Mouse (Mus musculus): ENCODE measurements around the gene Sult6b2. TPM values are rescaled to one million over a fixed set of nuclear protein-coding genes. Genes with fewer than 3 reads are reported as not detected.

Gene Sult6b2
- polyA plus RNA-seq, 1 experiment from 2014 or later: 0.16 TPM

DNA sequence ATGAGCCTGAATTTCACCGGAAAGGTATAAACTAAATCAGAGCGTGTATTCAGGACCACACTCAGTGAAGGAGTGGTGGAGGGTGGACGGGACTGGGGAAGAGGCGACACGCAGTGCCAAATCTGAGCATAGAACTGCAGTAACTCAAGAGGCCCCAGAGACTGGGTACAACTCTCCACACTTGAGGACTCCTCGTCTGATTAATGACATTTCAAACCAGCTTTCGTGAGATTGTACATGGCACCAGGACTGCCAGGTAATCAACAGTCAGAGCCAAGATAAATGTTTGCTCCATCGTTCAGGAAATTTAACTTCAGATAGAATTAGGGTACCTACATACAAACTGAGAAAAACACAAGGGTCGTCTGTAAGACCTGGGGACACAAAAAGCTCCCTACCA is 33.0 kb upstream of the Sult6b2 start:
- no peaks in the 10 kb centered on the region for H3K27me3 ChIP-seq (ENCODE audit: control insufficient read depth, insufficient read depth, low read length)
- H3K4me3 ChIP-seq (ENCODE audit: low read length): no peak overlapping the region
- WGBS: 84% methylated on average over 9 of the region's 9 CpGs
- no peak overlapping the region for H3K27ac ChIP-seq (ENCODE audit: low read depth, low read length)
- H3K4me1 ChIP-seq (ENCODE audit: control insufficient read depth, insufficient read depth, low read length): no peaks in the 10 kb centered on the region
- H3K9me3 ChIP-seq (ENCODE audit: control insufficient read depth, low read length): no peaks in the 10 kb centered on the region
- H3K36me3 ChIP-seq (ENCODE audit: control insufficient read depth, insufficient read depth, low read length): no peaks in the 10 kb centered on the region
- H3K4me2 ChIP-seq (replicated peaks; ENCODE audit: low read depth, low read length): no peak overlapping the region
- no peak overlapping the region for H3K9ac ChIP-seq (ENCODE audit: low read depth, low read length)
- ATAC-seq (ENCODE audit: low FRiP score, low TSS enrichment): no peak

DNA sequence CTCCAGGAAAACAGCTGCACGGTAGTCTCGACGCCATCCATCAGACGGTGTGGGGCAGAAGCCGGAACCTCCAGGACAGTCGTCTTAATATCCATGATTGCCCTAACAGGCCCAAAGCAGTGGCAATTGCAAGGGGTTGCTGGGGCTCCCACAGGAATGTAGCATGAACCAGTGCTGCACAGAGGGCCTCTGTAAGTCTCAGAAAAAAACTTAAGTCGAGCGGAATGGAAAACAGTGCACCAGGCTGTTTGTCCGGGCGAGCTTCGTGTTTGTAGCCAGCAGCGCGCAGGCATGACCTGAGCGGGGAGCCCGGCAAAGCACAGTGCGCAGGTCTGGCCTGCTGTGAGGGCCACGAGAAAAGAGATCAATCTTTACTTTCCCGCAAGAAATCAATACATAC is 31.4 kb upstream of the Sult6b2 start:
- Histone ChIP-seq H3K9ac (ENCODE audit: low read depth, low read length) (no peak overlapping the region), H3K4me1 (ENCODE audit: control insufficient read depth, insufficient read depth, low read length) (no peaks in the 10 kb centered on the region), H3K9me3 (ENCODE audit: control insufficient read depth, low read length) (no peaks in the 10 kb centered on the region), H3K4me3 (ENCODE audit: low read length) (no peak overlapping the region), H3K36me3 (ENCODE audit: control insufficient read depth, insufficient read depth, low read length) (no peaks in the 10 kb centered on the region), H3K27ac (ENCODE audit: low read depth, low read length) (no peak overlapping the region), H3K4me2 (replicated peaks; ENCODE audit: low read depth, low read length) (no peak overlapping the region), H3K27me3 (ENCODE audit: control insufficient read depth, insufficient read depth, low read length) (no peaks in the 10 kb centered on the region)
- 76% methylated on average over 18 of the region's 18 CpGs for WGBS
- ATAC-seq (ENCODE audit: low FRiP score, low TSS enrichment): no peak

DNA sequence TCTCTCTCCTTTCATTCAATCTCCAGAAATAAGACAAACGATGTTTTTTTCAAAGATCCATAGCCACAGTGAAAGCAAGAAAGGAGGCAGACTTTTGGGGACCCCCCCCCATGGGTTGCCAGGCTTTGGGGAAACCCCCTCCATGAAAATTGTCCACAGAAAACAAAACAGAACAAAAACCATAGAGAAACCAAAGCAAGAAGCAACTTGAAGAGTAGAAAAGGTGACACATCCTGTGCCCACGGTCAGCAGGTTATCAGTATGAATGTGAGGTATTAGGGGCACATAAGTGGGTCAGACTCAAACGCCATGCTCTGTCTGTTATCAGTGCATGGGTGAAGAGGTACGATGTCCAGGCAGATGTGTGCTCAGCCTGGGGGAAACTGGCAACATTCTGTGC is 30.6 kb upstream of the Sult6b2 start:
- no peak overlapping the region for H3K9ac ChIP-seq (ENCODE audit: low read depth, low read length)
- no peak overlapping the region for H3K4me3 ChIP-seq (ENCODE audit: low read length)
- H3K4me1 ChIP-seq (ENCODE audit: control insufficient read depth, insufficient read depth, low read length): no peaks in the 10 kb centered on the region
- no peaks in the 10 kb centered on the region for H3K9me3 ChIP-seq (ENCODE audit: control insufficient read depth, low read length)
- WGBS: 83% methylated on average over 4 of the region's 4 CpGs
- no peak overlapping the region for H3K4me2 ChIP-seq (replicated peaks; ENCODE audit: low read depth, low read length)
- H3K36me3 ChIP-seq (ENCODE audit: control insufficient read depth, insufficient read depth, low read length): no peaks in the 10 kb centered on the region
- no peak overlapping the region for H3K27ac ChIP-seq (ENCODE audit: low read depth, low read length)
- H3K27me3 ChIP-seq (ENCODE audit: control insufficient read depth, insufficient read depth, low read length): no peaks in the 10 kb centered on the region
- no peak for ATAC-seq (ENCODE audit: low FRiP score, low TSS enrichment)

DNA sequence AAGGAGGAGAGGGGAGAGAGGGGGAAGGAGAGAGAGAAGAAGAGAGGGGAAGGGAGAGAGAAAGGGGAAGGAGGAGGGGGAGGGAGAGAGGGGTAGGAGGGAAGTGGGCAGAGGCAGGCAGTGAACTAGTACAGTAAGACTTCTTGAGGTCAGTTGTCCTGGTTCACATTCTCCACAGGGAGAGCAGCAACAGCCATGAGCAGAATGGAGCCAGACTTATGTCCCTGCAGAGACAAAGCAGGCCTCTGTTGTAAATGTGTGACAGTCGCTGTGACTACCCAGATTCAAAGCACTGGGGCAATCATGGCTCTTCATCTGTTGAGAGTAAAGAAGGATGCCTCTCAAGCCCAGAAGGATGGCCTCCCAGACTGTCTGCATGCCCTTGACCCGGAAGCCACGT is 27.4 kb upstream of the Sult6b2 start:
- no peak overlapping the region for H3K9ac ChIP-seq (ENCODE audit: low read depth, low read length)
- H3K36me3 ChIP-seq (ENCODE audit: control insufficient read depth, insufficient read depth, low read length): no peaks in the 10 kb centered on the region
- no peak overlapping the region for H3K4me2 ChIP-seq (replicated peaks; ENCODE audit: low read depth, low read length)
- WGBS: 93% methylated on average over 3 of the region's 3 CpGs
- no peaks in the 10 kb centered on the region for H3K9me3 ChIP-seq (ENCODE audit: control insufficient read depth, low read length)
- ATAC-seq (ENCODE audit: low FRiP score, low TSS enrichment): no peak
- no peaks in the 10 kb centered on the region for H3K27me3 ChIP-seq (ENCODE audit: control insufficient read depth, insufficient read depth, low read length)
- H3K27ac ChIP-seq (ENCODE audit: low read depth, low read length): no peak overlapping the region
- H3K4me1 ChIP-seq (ENCODE audit: control insufficient read depth, insufficient read depth, low read length): no peaks in the 10 kb centered on the region
- H3K4me3 ChIP-seq (ENCODE audit: low read length): no peak overlapping the region

DNA sequence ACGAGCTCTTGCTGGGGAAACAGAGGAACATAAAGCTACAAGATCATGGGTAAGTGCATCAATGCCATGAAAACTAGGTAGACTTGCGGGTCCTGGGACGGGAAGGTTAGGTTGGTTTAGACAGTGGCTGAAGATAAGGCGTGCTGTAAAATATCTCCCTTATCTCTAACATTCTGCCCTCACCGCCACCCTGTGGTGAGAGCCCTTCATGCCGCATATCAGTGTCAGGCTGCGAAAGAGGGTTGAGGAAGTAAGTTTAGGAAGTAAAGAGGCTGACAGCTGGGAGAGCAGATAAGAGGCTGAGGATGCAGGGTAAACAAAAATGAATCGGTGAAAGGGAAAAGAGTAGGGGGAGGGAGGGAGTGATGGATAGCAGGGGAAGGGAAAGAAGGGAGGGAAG is 26.9 kb upstream of the Sult6b2 start:
- Histone ChIP-seq H3K4me1 (ENCODE audit: control insufficient read depth, insufficient read depth, low read length) (no peaks in the 10 kb centered on the region), H3K9me3 (ENCODE audit: control insufficient read depth, low read length) (no peaks in the 10 kb centered on the region), H3K27ac (ENCODE audit: low read depth, low read length) (no peak overlapping the region), H3K27me3 (ENCODE audit: control insufficient read depth, insufficient read depth, low read length) (no peaks in the 10 kb centered on the region), H3K4me3 (ENCODE audit: low read length) (no peak overlapping the region), H3K9ac (ENCODE audit: low read depth, low read length) (no peak overlapping the region), H3K36me3 (ENCODE audit: control insufficient read depth, insufficient read depth, low read length) (no peaks in the 10 kb centered on the region), H3K4me2 (replicated peaks; ENCODE audit: low read depth, low read length) (no peak overlapping the region)
- no peak for ATAC-seq (ENCODE audit: low FRiP score, low TSS enrichment)
- 40% methylated on average over 8 of the region's 8 CpGs for WGBS

DNA sequence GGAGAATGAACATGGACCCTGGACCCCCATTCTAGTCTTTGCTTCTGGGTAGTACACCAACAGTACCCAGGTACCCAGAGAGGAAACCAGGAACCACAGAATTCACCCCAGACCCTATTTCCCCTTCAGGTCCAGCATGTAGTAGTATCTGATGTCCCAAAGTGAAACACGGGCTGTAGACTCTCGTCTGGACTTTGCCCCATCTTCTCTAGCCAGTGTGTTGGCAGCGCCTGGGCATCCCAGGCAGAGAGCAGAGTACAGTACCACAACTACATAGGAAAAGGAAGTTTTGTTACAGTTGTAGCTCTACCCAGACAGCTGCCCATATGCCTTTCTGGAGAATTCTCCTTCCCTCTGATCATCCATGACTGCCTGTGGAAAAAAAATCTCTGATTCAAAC is 25.9 kb upstream of the Sult6b2 start:
- Histone ChIP-seq H3K27ac (ENCODE audit: low read depth, low read length) (no peak overlapping the region), H3K27me3 (ENCODE audit: control insufficient read depth, insufficient read depth, low read length) (no peaks in the 10 kb centered on the region), H3K4me2 (replicated peaks; ENCODE audit: low read depth, low read length) (no peak overlapping the region), H3K9ac (ENCODE audit: low read depth, low read length) (no peak overlapping the region), H3K9me3 (ENCODE audit: control insufficient read depth, low read length) (no peaks in the 10 kb centered on the region), H3K4me1 (ENCODE audit: control insufficient read depth, insufficient read depth, low read length) (no peaks in the 10 kb centered on the region), H3K4me3 (ENCODE audit: low read length) (no peak overlapping the region), H3K36me3 (ENCODE audit: control insufficient read depth, insufficient read depth, low read length) (no peaks in the 10 kb centered on the region)
- ATAC-seq (ENCODE audit: low FRiP score, low TSS enrichment): no peak
- WGBS: 93% methylated on average over 3 of the region's 3 CpGs

DNA sequence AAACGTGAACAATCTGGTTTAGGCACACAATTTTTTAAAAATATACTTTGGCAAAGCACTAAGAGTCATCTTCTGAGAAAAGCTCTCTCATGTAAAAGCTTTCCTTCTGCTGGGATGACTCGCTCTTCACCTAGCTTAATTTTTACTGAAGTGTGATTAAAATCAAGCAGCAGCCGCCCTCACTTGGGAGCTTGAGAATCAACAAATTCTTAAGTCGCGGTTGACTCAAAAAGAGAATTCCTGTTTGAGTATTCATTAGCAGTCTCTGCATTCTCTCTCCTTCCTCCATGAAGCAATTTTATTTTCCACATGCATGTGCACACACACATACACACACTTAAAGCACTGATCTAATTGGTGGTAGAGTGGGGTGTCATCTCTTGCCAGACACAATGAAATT is 21.1 kb upstream of the Sult6b2 start:
- H3K4me2 ChIP-seq (replicated peaks; ENCODE audit: low read depth, low read length): no peak overlapping the region
- 82% methylated on average over 5 of the region's 5 CpGs for WGBS
- ATAC-seq (ENCODE audit: low FRiP score, low TSS enrichment): no peak

DNA sequence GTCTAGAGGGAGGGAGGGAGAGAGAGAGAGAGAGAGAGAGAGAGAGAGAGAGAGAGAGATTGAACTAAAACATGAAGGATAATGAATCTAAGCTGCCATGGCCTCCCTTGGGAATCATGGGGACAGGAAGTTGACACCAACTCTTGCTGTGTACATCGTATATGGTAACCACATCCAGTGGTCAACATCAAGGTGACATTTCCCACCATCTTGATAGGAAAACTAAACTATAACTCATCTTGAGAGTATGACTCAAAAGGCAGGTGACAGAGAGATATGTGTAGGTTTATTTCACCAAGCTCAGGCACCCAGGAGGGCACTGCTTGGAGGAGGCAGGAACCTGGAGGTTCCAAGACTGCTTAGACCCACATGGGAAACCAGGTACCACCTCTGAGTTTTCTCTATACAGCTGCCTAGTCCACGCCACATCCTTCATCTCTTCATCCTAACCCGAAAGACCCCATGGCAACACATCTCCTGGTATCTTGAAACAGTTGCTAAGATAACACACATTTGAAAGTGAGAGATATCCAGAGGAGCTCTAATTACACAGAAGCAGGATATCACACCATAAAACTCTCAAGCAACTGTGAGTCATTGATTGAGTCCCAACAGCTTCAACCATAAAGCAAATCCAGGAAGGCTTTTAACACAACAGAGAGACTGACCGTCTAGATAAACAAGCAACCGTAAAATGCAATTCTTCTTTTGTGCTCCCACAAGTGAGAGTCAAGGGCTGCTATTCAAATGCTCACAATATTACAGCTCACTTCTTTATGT is 18.9 kb upstream of the Sult6b2 start:
- Histone ChIP-seq H3K4me1 (ENCODE audit: control insufficient read depth, insufficient read depth, low read length) (no peaks in the 10 kb centered on the region), H3K27me3 (ENCODE audit: control insufficient read depth, insufficient read depth, low read length) (no peaks in the 10 kb centered on the region), H3K36me3 (ENCODE audit: control insufficient read depth, insufficient read depth, low read length) (no peaks in the 10 kb centered on the region), H3K9ac (ENCODE audit: low read depth, low read length) (no peak overlapping the region), H3K4me3 (ENCODE audit: low read length) (no peak overlapping the region), H3K27ac (ENCODE audit: low read depth, low read length) (no peak overlapping the region), H3K9me3 (ENCODE audit: control insufficient read depth, low read length) (no peaks in the 10 kb centered on the region), H3K4me2 (replicated peaks; ENCODE audit: low read depth, low read length) (no peak overlapping the region)
- 32% methylated on average over 5 of the region's 5 CpGs for whole genome bisulfite sequencing
- ATAC-seq (ENCODE audit: low FRiP score, low TSS enrichment): no peak

More for the DNA sequence above, 21.1 kb upstream of the Sult6b2 start:
- Histone ChIP-seq H3K4me3 (ENCODE audit: low read length) (no peak overlapping the region), H3K9me3 (ENCODE audit: control insufficient read depth, low read length) (no peaks in the 10 kb centered on the region), H3K9ac (ENCODE audit: low read depth, low read length) (no peak overlapping the region), H3K27me3 (ENCODE audit: control insufficient read depth, insufficient read depth, low read length) (no peaks in the 10 kb centered on the region), H3K36me3 (ENCODE audit: control insufficient read depth, insufficient read depth, low read length) (no peaks in the 10 kb centered on the region), H3K27ac (ENCODE audit: low read depth, low read length) (no peak overlapping the region), H3K4me1 (ENCODE audit: control insufficient read depth, insufficient read depth, low read length) (no peaks in the 10 kb centered on the region)

DNA sequence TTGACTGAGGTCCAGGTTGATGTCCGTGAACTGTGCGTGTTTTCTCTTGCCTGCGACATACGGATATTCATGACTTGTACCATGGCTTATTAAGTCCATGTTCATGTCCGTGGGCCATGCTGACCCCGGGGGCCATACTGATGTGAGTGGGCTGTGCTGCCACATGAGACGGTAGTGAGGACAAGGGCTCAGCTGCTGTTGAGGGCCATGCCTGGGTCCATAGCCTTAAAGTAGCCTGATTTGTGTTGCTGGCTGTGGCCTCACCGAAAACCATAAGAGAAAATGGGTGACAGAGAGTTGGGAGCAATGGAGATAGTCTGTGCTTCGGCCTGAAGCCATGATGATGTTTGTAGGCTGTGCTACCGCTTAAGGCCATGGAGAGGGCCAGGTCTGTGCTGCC is 14.0 kb upstream of the Sult6b2 start:
- H3K4me3 ChIP-seq (ENCODE audit: low read length): no peak overlapping the region
- H3K4me1 ChIP-seq (ENCODE audit: control insufficient read depth, insufficient read depth, low read length): no peaks in the 10 kb centered on the region
- H3K27me3 ChIP-seq (ENCODE audit: control insufficient read depth, insufficient read depth, low read length): no peaks in the 10 kb centered on the region
- ATAC-seq (ENCODE audit: low FRiP score, low TSS enrichment): no peak
- no peaks in the 10 kb centered on the region for H3K9me3 ChIP-seq (ENCODE audit: control insufficient read depth, low read length)
- no peak overlapping the region for H3K27ac ChIP-seq (ENCODE audit: low read depth, low read length)
- 92% methylated on average over 10 of the region's 10 CpGs for WGBS
- no peak overlapping the region for H3K4me2 ChIP-seq (replicated peaks; ENCODE audit: low read depth, low read length)
- no peaks in the 10 kb centered on the region for H3K36me3 ChIP-seq (ENCODE audit: control insufficient read depth, insufficient read depth, low read length)
- no peak overlapping the region for H3K9ac ChIP-seq (ENCODE audit: low read depth, low read length)
